Mouse (Mus musculus) kidney, adult 2 months (tissue): ENCODE data around the gene Nsrp1. TPM values are rescaled to one million over a fixed set of nuclear protein-coding genes. Genes with fewer than 3 reads are reported as not detected.
"Not testable (repeated sequence)": the region's sequence is repeated elsewhere in the genome, so short reads cannot be mapped to it uniquely, and the experiment has no call there.

Source experiments
- DNase-seq: peaks from one replicate; pipeline ENCODE4 v3.0.0; 2021
- H3K27ac ChIP-seq: fragments of 200-500 bp; 2 replicates; pipeline ENCODE4 v1.5.1; 2012; ENCODE audit warnings: low read depth, low read length, control low read depth, inconsistent platforms; ENCODE audit not compliant: insufficient read depth
- H3K27me3 ChIP-seq: fragments of 200-500 bp; replicated peaks from 2 replicates; pipeline ENCODE4 v1.6.1; 2012; ENCODE audit warnings: mild to moderate bottlenecking, moderate library complexity, low read length, inconsistent platforms; ENCODE audit not compliant: control insufficient read depth, insufficient read depth
- H3K36me3 ChIP-seq: fragments of 200-500 bp; 2 replicates; pipeline ENCODE4 v1.6.1; 2012; ENCODE audit warnings: mild to moderate bottlenecking, moderate library complexity, low read length, inconsistent platforms; ENCODE audit not compliant: control insufficient read depth, insufficient read depth
- H3K4me1 ChIP-seq: fragments of 200-500 bp; 2 replicates; pipeline ENCODE4 v1.6.1; 2011; ENCODE audit warnings: low read length; ENCODE audit not compliant: control insufficient read depth, insufficient read depth
- H3K4me3 ChIP-seq: fragments of 200-500 bp; 2 replicates; pipeline ENCODE4 v1.5.1; 2011; ENCODE audit warnings: mild to moderate bottlenecking, low read depth, low read length, control low read depth; ENCODE audit not compliant: insufficient read depth
- CTCF ChIP-seq: fragments of 200-500 bp; conservative IDR thresholded peaks from 2 replicates; pipeline ENCODE4 v1.5.1; 2011; ENCODE audit warnings: low read depth, mild to moderate bottlenecking, control low read depth, low read length, moderate library complexity, mixed read lengths; ENCODE audit not compliant: insufficient read depth, insufficient read length
- POLR2A ChIP-seq: fragments of 200-500 bp; IDR thresholded peaks from one replicate; pipeline ENCODE4 v1.6.1; 2011; ENCODE audit warnings: low read depth, low read length, control low read depth
- WGBS: fragments of 180-500 bp; shearing (Covaris S2); methylation state at CpG from one replicate; pipeline ENCODE4 v1.1.7; 2018; 5-methylcytosine and 5-hydroxymethylcytosine counted together
- polyA plus RNA-seq: library from polyadenylated mRNA; depleted of rRNA; stranded (reverse); fragments of >200 nt; gene quantifications from 2 replicates; pipeline ENCODE4 v1.2.3, GENCODE M21; 2012; rRNA removed

Gene Nsrp1
- polyA plus RNA-seq: 1.3 and 1.8 TPM in 2 replicates

- no peaks in the 10 kb centered on the region for H3K27me3 ChIP-seq
- H3K36me3 ChIP-seq: no peaks in the 10 kb centered on the region
- peak within 1 kb of the TSS; percentile 84 for H3K4me3 ChIP-seq
- peak; percentile 95 for DNase-seq
- TF ChIP-seq CTCF (no peak), POLR2A (peak; percentile 97)
- H3K27ac ChIP-seq: peak within 1 kb of the TSS; percentile 64; the same call in 1 of the 2 replicates
- 0 out of 2 replicates have a peak, but pooled peaks cover 2% of the 10 kb centered on the region for H3K4me1 ChIP-seq
- 4% methylated on average over 48 of the region's 48 CpGs for WGBS
Observed at GRCm38 (mm10) chr11:77078273-77079134, at the start of gene Nsrp1. Gene Nsrp1, minus strand, starts transcription at chr11:77078435.

DNA sequence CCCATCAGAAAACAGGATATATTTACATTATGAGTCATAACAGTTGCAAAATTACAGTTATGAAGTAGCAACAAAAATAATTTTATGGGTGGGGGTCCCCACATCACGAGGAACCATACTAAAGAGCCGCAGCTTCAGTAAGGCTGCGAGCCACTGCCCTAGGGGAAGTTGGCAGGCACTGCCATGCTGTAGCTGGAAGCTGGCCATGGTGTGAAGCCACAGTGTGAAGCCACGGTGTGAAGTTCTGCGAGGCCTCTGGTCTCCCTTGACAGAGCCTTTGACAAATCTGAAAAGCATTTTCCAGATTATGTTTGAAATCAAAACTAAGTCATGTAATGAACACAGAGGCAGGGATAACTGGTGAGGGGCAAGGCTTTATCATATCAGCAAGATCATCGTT lies 32.9 kb upstream of the Nsrp1 start:
- H3K27me3 ChIP-seq: no peaks in the 10 kb centered on the region
- TF ChIP-seq POLR2A: no peak
- no peak for TF ChIP-seq CTCF
- no peak overlapping the region for H3K27ac ChIP-seq
- no peaks in the 10 kb centered on the region for H3K36me3 ChIP-seq
- no peak overlapping the region for H3K4me3 ChIP-seq
- H3K4me1 ChIP-seq: no peaks in the 10 kb centered on the region
- DNase-seq: no peak
- 74% methylated on average over 6 of the region's 6 CpGs for WGBS

GRCm38 (mm10) chr11:77108442-77108841 lies 30.2 kb upstream of the Nsrp1 start:
- DNase-seq: no peak
- Histone ChIP-seq H3K4me1 (no peaks in the 10 kb centered on the region), H3K4me3 (no peak overlapping the region), H3K36me3 (no peaks in the 10 kb centered on the region), H3K27me3 (no peaks in the 10 kb centered on the region), H3K27ac (no peak overlapping the region)
- TF ChIP-seq POLR2A: no peak
- no peak for TF ChIP-seq CTCF
- WGBS: 91% methylated on average over 6 of the region's 6 CpGs

- H3K27ac ChIP-seq, H3K4me3 ChIP-seq, H3K4me1 ChIP-seq, H3K27me3 ChIP-seq, DNase-seq, H3K36me3 ChIP-seq: not testable (repeated sequence)
- WGBS: 88% methylated on average over 12 of the region's 12 CpGs
Observed at GRCm38 (mm10) chr11:77107872-77108271, 29.6 kb upstream of the Nsrp1 start.

- Histone ChIP-seq H3K4me1 (no peaks in the 10 kb centered on the region), H3K36me3 (no peaks in the 10 kb centered on the region), H3K27ac (no peak overlapping the region), H3K27me3 (no peaks in the 10 kb centered on the region), H3K4me3 (no peak overlapping the region)
- no peak for DNase-seq
- 96% methylated on average over 6 of the region's 6 CpGs for WGBS
- TF ChIP-seq POLR2A (no peak), CTCF (no peak)
Observed at GRCm38 (mm10) chr11:77106961-77107360, 28.7 kb upstream of the Nsrp1 start.

DNA sequence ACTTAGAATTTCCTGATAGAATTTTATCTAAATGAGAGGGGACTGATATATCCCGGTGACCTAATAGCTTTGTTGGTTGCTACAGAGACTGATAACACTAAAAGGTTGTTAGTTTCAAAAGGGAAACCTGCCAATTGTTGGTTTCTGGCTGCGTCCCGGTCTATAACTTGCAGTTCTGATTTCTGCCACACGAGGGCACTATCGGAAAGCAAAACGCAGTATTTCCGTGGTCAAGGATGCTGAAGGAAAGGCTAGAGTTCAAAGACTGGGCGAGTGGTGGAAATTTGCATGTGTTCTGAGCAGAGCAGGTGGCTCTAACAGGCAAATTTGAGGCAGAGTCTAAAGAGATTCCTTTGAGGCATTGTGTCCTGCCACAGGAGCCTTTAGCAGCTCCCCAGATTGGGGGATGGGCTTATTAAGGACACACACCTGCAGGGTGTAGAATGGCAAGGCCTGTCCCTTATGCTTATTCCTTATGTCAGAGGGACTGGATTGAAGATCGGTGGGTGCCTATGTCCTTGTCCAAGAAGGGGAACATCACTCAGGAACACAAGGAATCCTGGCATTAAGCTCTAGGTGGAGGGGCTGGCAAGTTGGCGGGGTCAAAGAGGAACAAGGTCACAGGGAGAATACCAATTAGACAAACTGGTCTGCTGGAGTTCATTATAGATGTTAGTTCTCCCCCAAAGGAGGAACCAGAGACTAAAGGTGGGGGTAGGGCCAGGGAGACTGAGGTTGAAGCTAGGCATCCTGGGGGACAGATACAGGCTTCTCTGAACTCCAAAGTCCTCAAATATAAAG lies 22.1 kb upstream of the Nsrp1 start:
- no peak overlapping the region for H3K4me3 ChIP-seq
- H3K27ac ChIP-seq: no peak overlapping the region
- H3K36me3 ChIP-seq: no peaks in the 10 kb centered on the region
- TF ChIP-seq POLR2A (no peak), CTCF (peak; percentile 96; the same call in 1 of the 2 replicates)
- peak; percentile 83 for DNase-seq
- no peaks in the 10 kb centered on the region for H3K27me3 ChIP-seq
- WGBS: 15% methylated on average over 10 of the region's 10 CpGs
- no peaks in the 10 kb centered on the region; the same call in 1 of the 2 replicates for H3K4me1 ChIP-seq

- no peak overlapping the region for H3K27ac ChIP-seq
- H3K4me1 ChIP-seq: no peaks in the 10 kb centered on the region; the same call in 1 of the 2 replicates
- 82% methylated on average over 19 of the region's 19 CpGs for WGBS
- no peaks in the 10 kb centered on the region for H3K36me3 ChIP-seq
- no peaks in the 10 kb centered on the region for H3K27me3 ChIP-seq
- DNase-seq: no peak
- no peak for TF ChIP-seq CTCF
- no peak overlapping the region for H3K4me3 ChIP-seq
Observed at GRCm38 (mm10) chr11:77098332-77098972, 20.2 kb upstream of the Nsrp1 start.
